Mouse (Mus musculus) kidney, adult 2 months (tissue): ENCODE measurements at regions not wholly inside any gene's neighbourhood (a gene's known extent, or its start where the extent isn't known, plus 50 kb on each side); places are given as distances from the start of the nearest gene placed in this dataset.

Source experiments
- DNase-seq: peaks from one replicate; pipeline ENCODE4 v3.0.0; 2021
- H3K27ac ChIP-seq: fragments of 200-500 bp; 2 replicates; pipeline ENCODE4 v1.5.1; 2012; ENCODE audit warnings: low read depth, low read length, control low read depth, inconsistent platforms; ENCODE audit not compliant: insufficient read depth
- H3K27me3 ChIP-seq: fragments of 200-500 bp; replicated peaks from 2 replicates; pipeline ENCODE4 v1.6.1; 2012; ENCODE audit warnings: mild to moderate bottlenecking, moderate library complexity, low read length, inconsistent platforms; ENCODE audit not compliant: control insufficient read depth, insufficient read depth
- H3K36me3 ChIP-seq: fragments of 200-500 bp; 2 replicates; pipeline ENCODE4 v1.6.1; 2012; ENCODE audit warnings: mild to moderate bottlenecking, moderate library complexity, low read length, inconsistent platforms; ENCODE audit not compliant: control insufficient read depth, insufficient read depth
- H3K4me1 ChIP-seq: fragments of 200-500 bp; 2 replicates; pipeline ENCODE4 v1.6.1; 2011; ENCODE audit warnings: low read length; ENCODE audit not compliant: control insufficient read depth, insufficient read depth
- H3K4me3 ChIP-seq: fragments of 200-500 bp; 2 replicates; pipeline ENCODE4 v1.5.1; 2011; ENCODE audit warnings: mild to moderate bottlenecking, low read depth, low read length, control low read depth; ENCODE audit not compliant: insufficient read depth
- CTCF ChIP-seq: fragments of 200-500 bp; conservative IDR thresholded peaks from 2 replicates; pipeline ENCODE4 v1.5.1; 2011; ENCODE audit warnings: low read depth, mild to moderate bottlenecking, control low read depth, low read length, moderate library complexity, mixed read lengths; ENCODE audit not compliant: insufficient read depth, insufficient read length
- POLR2A ChIP-seq: fragments of 200-500 bp; IDR thresholded peaks from one replicate; pipeline ENCODE4 v1.6.1; 2011; ENCODE audit warnings: low read depth, low read length, control low read depth
- WGBS: fragments of 180-500 bp; shearing (Covaris S2); methylation state at CpG from one replicate; pipeline ENCODE4 v1.1.7; 2018; 5-methylcytosine and 5-hydroxymethylcytosine counted together

DNA sequence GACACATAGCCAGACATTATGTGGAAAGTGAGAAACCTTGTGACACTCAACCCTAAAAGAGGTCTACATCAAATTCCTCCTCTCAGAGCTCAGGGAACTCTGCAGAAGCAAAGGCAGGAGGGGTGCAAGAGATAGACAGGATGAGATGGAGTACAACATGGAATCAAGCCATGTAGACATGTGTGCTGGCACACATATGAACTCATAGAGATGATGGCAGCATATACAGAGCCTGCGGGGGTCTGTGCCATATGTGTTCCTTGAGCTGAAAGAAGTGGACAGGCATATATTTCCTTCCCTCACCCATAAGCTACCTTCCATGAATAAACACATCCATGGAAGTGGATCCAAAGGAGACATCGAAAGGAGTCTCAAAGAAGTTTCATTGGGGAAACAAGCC is 406.6 kb downstream of the Pdha2 start:
- H3K4me1 ChIP-seq: no peaks in the 10 kb centered on the region
- TF ChIP-seq CTCF: no peak
- TF ChIP-seq POLR2A: no peak
- no peaks in the 10 kb centered on the region for H3K36me3 ChIP-seq
- DNase-seq: no peak
- H3K4me3 ChIP-seq: no peak overlapping the region
- H3K27me3 ChIP-seq: no peaks in the 10 kb centered on the region
- WGBS: 100% methylated on average over 2 of the region's 2 CpGs
- no peak overlapping the region for H3K27ac ChIP-seq

DNA sequence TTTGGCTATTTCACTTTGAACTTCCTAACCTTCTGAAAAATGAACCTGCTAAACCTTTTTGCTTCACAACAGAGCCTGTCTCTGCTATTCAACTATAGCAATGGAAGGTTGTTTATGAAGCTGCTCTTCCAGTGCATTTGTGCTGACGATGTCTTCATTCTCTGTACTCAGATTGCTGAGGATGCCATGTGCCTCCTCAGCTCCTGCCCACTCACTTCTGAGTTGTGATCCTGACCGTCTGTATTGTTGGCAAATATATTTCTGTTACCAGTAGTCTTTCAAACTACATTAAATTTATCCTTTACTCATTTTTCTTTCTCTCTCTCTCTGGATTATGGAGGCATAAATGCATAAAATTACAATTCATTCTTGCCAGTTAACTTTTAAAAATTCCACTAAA is 419.2 kb downstream of the Pdha2 start:
- H3K4me1 ChIP-seq: no peaks in the 10 kb centered on the region
- no peak for DNase-seq
- no peaks in the 10 kb centered on the region for H3K27me3 ChIP-seq
- no peak overlapping the region for H3K27ac ChIP-seq
- H3K36me3 ChIP-seq: no peaks in the 10 kb centered on the region
- 80% methylated on average over 2 of the region's 2 CpGs for WGBS
- TF ChIP-seq POLR2A (no peak), CTCF (no peak)
- no peak overlapping the region for H3K4me3 ChIP-seq

DNA sequence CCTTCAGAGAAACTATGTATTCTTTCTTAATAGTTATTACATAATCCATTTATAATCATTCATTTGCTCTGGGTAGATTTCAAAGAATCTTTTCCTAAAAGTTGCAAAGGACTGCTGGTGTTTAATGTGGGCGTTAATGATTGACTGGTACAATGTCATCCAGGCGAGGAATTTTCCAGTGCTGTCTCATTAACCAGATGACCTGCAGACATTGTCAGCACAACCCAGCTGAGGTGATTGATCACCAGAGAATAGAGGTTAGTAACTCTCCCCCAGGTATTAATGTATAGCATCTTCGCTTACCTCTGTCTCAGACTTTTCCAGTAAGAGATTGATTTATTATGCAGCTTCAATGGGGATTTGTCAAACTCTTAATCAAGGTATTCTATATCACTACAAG is 426.5 kb downstream of the Pdha2 start:
- 40% methylated on average over 3 of the region's 3 CpGs for WGBS
- Histone ChIP-seq H3K4me3 (no peak overlapping the region), H3K27me3 (no peaks in the 10 kb centered on the region), H3K36me3 (no peaks in the 10 kb centered on the region), H3K27ac (no peak overlapping the region), H3K4me1 (no peaks in the 10 kb centered on the region)
- TF ChIP-seq POLR2A (no peak), CTCF (no peak)
- peak; percentile 78 for DNase-seq

DNA sequence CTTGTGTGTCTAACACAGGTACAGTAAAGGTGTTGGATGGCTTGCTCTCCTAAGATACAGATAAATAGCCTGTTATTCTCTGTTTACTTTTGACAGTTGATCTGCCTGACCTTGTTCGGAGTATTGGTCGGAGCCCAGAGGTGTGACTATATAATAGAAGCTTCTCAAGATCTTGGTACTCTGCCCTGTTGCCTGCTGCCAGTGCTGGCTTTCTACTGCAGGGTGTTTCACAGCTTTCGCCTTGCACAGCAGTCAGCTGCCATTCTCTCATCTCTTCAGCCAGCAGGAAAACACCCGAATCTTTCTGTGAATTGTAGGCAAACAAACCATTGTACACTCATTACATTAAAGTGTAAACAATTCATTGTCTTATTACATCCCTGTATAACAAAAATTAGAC is 452.1 kb downstream of the Pdha2 start:
- 64% methylated on average over 4 of the region's 4 CpGs for WGBS
- no peaks in the 10 kb centered on the region for H3K4me1 ChIP-seq
- no peaks in the 10 kb centered on the region for H3K27me3 ChIP-seq
- no peak overlapping the region for H3K27ac ChIP-seq
- TF ChIP-seq CTCF (no peak), POLR2A (no peak)
- no peaks in the 10 kb centered on the region for H3K36me3 ChIP-seq
- H3K4me3 ChIP-seq: no peak overlapping the region
- DNase-seq: no peak

DNA sequence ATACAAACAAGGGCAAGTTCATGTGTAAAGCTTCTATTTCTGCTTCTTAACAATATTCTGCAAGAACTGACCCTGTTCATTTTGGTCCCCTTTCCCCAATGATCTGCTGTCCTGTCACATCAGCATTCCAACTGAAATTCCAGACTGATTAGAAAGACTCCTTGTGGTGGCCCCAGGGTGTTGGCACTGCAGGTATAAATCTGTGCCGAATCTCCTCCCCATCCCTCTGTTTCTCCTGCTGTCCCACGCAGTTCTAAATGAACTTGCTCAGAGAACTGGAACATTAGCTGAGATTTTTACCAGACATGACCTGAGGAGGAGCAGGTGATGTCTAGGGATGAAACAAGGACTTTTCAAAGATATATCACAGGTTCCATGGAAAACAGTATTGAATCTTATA is 467.7 kb downstream of the Pdha2 start:
- no peaks in the 10 kb centered on the region for H3K36me3 ChIP-seq
- no peak overlapping the region for H3K4me3 ChIP-seq
- H3K4me1 ChIP-seq: no peaks in the 10 kb centered on the region
- 23% methylated on average over 2 of the region's 2 CpGs for WGBS
- H3K27ac ChIP-seq: no peak overlapping the region
- no peak for DNase-seq
- no peaks in the 10 kb centered on the region for H3K27me3 ChIP-seq
- no peak for TF ChIP-seq POLR2A
- no peak for TF ChIP-seq CTCF

DNA sequence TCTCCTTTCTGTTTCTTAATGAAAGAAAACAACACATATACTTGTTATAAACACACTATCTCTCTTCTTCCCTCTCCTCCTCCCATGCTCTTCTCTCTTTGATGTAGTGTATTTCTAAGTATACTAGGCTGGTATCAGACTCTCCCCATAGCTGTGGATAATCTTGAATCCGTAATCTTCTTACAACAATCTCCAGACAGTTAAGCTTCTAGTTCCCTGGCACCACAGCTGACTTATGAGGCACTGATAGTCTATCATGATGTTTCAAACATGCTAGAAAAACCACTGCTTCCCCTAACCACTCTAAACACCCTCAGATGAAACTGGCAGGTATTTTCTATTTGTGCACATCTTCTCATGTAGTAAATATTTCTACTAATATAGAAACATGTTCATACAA is 471.7 kb downstream of the Pdha2 start:
- no peak overlapping the region for H3K4me3 ChIP-seq
- H3K4me1 ChIP-seq: no peaks in the 10 kb centered on the region
- H3K27ac ChIP-seq: no peak overlapping the region
- no peak for DNase-seq
- H3K27me3 ChIP-seq: no peaks in the 10 kb centered on the region
- WGBS: 78% methylated on average over 1 of the region's 1 CpGs
- TF ChIP-seq POLR2A (no peak), CTCF (no peak)
- no peaks in the 10 kb centered on the region for H3K36me3 ChIP-seq

DNA sequence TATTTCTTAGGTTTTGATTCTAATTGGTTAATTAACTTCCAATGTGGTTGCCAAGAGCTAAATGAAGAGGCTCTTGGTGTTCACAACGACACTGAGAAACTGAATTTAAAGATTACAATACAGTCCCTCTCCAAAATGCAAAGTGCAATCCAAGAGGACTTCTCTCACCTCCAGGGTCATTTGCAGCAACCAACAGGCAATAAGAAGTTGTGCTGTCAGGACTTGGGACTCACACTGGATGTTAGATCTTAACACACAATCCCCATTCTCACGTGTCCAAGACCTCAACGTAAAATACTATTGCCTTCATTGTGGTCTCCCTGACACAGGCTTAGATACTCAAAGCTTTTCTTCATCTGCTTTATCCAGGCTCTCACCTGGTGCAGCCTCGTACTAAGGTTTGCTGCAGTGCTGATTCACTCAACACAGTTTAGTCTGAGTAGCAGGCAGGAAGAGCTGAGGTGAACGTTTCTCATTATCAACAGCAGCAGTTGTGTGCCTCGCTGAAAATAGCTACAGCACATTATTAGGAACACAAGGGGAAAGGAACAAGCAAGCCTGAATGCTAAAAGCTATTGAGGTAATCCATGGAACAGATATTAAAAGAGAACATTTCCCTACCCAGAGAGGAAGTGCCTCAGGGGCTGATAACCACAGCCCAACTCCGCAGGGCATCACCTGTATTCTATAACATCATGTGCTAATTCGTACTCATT is 473.3 kb downstream of the Pdha2 start:
- H3K4me1 ChIP-seq: no peaks in the 10 kb centered on the region
- H3K27ac ChIP-seq: no peak overlapping the region
- H3K36me3 ChIP-seq: no peaks in the 10 kb centered on the region
- WGBS: 70% methylated on average over 8 of the region's 8 CpGs
- H3K4me3 ChIP-seq: no peak overlapping the region
- no peak for DNase-seq
- no peaks in the 10 kb centered on the region for H3K27me3 ChIP-seq
- TF ChIP-seq POLR2A: no peak
- TF ChIP-seq CTCF: no peak

DNA sequence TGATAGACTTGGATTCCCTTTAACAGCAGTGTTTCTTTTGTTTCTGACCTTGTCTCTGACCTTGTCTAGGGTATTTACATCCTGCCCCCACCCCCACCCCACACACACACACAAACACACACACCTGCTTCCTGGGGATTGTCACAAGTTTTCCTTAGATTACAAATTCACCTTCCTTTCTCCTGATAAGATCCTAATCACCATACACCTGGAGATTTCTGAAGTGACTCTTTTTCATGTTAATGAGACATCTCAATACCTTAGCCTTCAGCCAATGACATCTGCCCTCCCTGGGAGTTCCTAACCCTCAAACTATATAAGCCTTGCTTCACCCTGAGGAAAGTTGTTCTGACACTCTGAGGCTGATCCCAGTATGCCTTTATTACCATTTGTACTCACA is 495.3 kb downstream of the Pdha2 start:
- TF ChIP-seq CTCF (no peak), POLR2A (no peak)
- Histone ChIP-seq H3K27ac (no peak overlapping the region), H3K36me3 (no peaks in the 10 kb centered on the region), H3K4me3 (no peak overlapping the region), H3K4me1 (no peaks in the 10 kb centered on the region), H3K27me3 (no peaks in the 10 kb centered on the region)
- no peak for DNase-seq
